Mouse (Mus musculus): ENCODE results near the gene Eef1akmt4. TPM values are rescaled to one million over a fixed set of nuclear protein-coding genes. Genes with fewer than 3 reads are reported as not detected.

Eef1akmt4 gene
- polyA plus RNA-seq, 1 experiment from 2014 or later: 31.3 TPM

DNA sequence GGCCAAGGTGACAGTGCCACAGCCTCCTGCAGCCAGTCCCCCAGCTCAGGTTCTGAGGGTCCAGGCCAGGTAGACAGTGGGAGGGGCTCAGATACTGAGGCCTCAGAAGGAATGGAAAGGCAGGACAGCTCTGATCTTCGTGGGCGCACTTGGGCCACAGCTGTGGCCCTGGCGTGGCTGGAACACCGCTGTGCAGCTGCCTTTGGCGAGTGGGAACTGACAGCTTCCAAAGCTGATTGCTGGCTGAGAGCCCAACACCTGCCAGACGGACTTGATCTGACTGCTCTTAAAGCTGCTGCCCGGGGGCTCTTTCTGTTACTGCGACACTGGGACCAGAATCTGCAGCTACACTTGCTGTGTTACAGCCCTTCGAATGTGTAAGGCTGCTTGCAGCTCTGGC, 6.7 kb upstream of the Eef1akmt4 start:
- Histone ChIP-seq H3K9me3 (replicated peaks) (no peaks in the 10 kb centered on the region), H3K4me1 (peaks cover 11% of the 10 kb centered on the region), H3K9ac (no peak overlapping the region), H3K4me3 (replicated peaks) (no peak overlapping the region), H3K27me3 (no peaks in the 10 kb centered on the region), H3K4me2 (replicated peaks) (no peak overlapping the region), H3K27ac (replicated peaks) (no peak overlapping the region), H3K36me3 (peaks cover 38% of the 10 kb centered on the region)
- ATAC-seq (ENCODE audit: insufficient number of reproducible peaks, low FRiP score, low TSS enrichment, low read depth): peak; percentile 39; the same call in 1 of the 2 replicates
- 43% methylated on average over 9 of the region's 9 CpGs for WGBS

DNA sequence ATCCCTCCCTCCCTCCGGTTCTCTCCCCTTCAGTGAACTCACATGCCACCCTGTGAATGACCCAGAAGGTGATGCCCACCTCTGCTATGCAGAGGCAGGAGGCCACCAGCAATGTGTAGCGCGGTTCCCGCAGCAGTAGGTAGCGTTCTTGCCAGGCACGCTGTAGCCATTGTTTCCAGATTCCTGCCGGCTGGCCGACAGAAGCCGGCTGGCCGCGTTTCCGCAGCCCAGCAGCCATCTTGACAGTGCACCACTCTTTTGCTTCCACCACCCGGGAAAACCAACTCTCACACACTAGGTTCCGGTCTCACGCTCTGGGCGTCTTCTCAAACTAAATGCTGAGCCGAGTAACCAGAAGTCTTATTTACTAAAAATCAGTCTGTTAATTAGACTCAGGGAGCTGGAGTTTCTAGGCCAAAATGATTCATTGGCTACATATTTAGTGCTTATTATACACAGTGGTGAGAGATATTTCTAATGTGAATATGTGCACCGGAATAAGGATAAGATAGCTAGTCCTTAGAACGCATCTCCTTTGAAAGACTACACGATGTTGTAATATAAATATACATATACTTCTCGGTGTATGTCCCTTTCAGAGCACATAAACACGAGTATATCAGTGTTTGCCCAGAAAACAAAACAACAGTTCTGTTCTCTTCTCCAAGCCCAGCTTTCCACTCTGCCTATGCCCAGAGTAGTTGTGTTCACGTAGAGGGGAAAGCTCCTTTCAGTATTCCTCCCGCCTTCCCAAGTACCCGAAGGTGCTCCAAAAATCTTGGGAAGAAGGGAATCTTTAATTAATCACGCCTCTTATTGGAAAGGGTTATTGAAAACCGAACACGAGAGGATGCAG, 664 bp upstream of the Eef1akmt4 start:
- WGBS: under 1% methylated on average over 28 of the region's 28 CpGs
- peak; percentile 61; the same call in 1 of the 2 replicates for ATAC-seq (ENCODE audit: insufficient number of reproducible peaks, low FRiP score, low TSS enrichment, low read depth)
- Histone ChIP-seq H3K4me3 (replicated peaks) (peak overlapping the region; percentile 87), H3K9ac (peak overlapping the region; percentile 80), H3K27me3 (no peaks in the 10 kb centered on the region), H3K9me3 (replicated peaks) (no peaks in the 10 kb centered on the region), H3K4me1 (peaks cover 19% of the 10 kb centered on the region), H3K4me2 (replicated peaks) (peak overlapping the region; percentile 81), H3K27ac (replicated peaks) (peak overlapping the region; percentile 79), H3K36me3 (peaks cover 21% of the 10 kb centered on the region)

DNA sequence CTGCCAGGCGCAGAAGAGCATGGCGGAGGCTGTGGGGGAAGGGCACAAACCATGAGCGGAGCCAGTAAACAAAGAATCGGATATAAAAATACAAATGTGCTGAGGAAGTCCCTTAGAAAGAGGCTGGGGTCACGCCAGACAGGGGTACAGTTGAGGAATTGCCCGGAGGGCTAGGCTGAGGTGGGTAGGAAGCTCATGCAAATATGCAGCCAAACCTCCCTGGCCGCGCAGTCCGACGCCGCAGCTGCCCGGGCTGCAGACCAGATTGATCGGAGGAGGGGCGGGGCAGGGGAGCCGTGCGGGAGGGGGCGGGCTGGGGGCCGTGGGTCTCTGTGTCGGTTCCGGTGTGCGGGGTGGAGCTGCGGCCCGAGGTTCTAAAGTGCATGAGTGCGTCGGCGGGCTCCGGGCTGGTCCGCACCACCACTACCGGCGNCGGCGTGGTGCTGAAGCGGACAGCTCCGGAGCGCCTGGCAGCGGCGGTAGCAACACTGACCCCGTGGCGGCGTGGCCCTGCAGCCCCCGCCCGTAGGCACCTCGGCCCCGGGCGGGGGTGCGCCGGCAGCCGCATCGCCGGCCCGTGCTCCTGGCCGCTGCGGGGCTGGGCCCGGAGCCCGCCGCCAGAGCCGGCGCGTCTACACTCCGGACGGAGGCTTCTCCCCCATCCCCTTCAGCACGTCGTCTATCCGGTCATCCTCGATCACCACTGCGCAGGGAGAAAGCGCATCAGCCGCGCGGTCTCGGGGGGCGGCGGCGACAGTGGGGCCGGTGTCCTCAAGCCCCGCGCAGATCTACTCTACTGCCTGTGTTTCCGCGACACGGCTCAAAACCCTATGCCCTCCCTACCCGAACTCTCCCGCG, 8.4 kb downstream of the Eef1akmt4 start:
- ATAC-seq (ENCODE audit: insufficient number of reproducible peaks, low FRiP score, low TSS enrichment, low read depth): peak; percentile 58
- peaks cover 34% of the 10 kb centered on the region for H3K4me1 ChIP-seq
- H3K27ac ChIP-seq (replicated peaks): no peak overlapping the region
- no peaks in the 10 kb centered on the region for H3K36me3 ChIP-seq
- peak overlapping the region; percentile 69 for H3K4me3 ChIP-seq (replicated peaks)
- H3K4me2 ChIP-seq (replicated peaks): peak overlapping the region; percentile 99
- H3K27me3 ChIP-seq: peaks cover 27% of the 10 kb centered on the region
- no peak overlapping the region for H3K9ac ChIP-seq
- no peaks in the 10 kb centered on the region for H3K9me3 ChIP-seq (replicated peaks)
- WGBS: 2% methylated on average over 81 of the region's 83 CpGs

- H3K9ac ChIP-seq: no peak overlapping the region
- H3K4me3 ChIP-seq (replicated peaks): peak overlapping the region; percentile 69
- H3K4me1 ChIP-seq: peaks cover 34% of the 10 kb centered on the region
- no peak for ATAC-seq (ENCODE audit: insufficient number of reproducible peaks, low FRiP score, low TSS enrichment, low read depth)
- H3K27me3 ChIP-seq: peaks cover 27% of the 10 kb centered on the region
- H3K9me3 ChIP-seq (replicated peaks): no peaks in the 10 kb centered on the region
- WGBS: 2% methylated on average over 9 of the region's 9 CpGs
- H3K4me2 ChIP-seq (replicated peaks): peak overlapping the region; percentile 99
- no peaks in the 10 kb centered on the region for H3K36me3 ChIP-seq
- no peak overlapping the region for H3K27ac ChIP-seq (replicated peaks)
Observed at GRCm38 (mm10) chr16:20620399-20620735, 9.0 kb downstream of the Eef1akmt4 start.

DNA sequence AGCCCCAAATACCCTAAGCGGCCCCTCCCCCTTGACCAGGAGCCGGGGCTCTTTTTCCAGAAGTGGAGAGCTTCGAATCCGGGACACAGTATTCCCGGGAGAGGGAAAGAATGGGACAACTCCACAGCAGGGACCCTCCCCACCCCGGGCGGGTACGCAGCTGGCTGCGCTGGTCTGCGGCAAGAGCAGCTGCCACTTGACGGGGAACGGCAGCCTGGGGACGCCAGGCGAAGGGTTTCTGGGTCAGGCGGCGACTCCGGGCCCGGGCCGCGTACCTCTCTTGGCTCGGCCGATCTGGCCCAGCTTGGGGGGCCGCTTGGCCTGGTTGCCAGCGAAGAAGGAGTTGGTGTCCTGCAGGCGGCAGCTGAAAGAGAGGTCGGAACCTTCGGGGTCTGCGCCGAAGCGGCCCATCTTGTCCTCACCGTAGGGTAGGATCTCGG, 9.4 kb downstream of the Eef1akmt4 start:
- 0% methylated on average over 32 of the region's 32 CpGs for WGBS
- peaks cover 34% of the 10 kb centered on the region for H3K4me1 ChIP-seq
- H3K9me3 ChIP-seq (replicated peaks): no peaks in the 10 kb centered on the region
- H3K4me3 ChIP-seq (replicated peaks): peak overlapping the region; percentile 69
- ATAC-seq (ENCODE audit: insufficient number of reproducible peaks, low FRiP score, low TSS enrichment, low read depth): no peak
- H3K9ac ChIP-seq: peak overlapping the region; percentile 37; the same call in 1 of the 2 replicates
- H3K36me3 ChIP-seq: no peaks in the 10 kb centered on the region
- H3K4me2 ChIP-seq (replicated peaks): peak overlapping the region; percentile 99
- H3K27me3 ChIP-seq: peaks cover 27% of the 10 kb centered on the region
- 0 out of 2 replicates have a peak overlapping the region, but pooled peaks have one; percentile 17 for H3K27ac ChIP-seq (replicated peaks)

DNA sequence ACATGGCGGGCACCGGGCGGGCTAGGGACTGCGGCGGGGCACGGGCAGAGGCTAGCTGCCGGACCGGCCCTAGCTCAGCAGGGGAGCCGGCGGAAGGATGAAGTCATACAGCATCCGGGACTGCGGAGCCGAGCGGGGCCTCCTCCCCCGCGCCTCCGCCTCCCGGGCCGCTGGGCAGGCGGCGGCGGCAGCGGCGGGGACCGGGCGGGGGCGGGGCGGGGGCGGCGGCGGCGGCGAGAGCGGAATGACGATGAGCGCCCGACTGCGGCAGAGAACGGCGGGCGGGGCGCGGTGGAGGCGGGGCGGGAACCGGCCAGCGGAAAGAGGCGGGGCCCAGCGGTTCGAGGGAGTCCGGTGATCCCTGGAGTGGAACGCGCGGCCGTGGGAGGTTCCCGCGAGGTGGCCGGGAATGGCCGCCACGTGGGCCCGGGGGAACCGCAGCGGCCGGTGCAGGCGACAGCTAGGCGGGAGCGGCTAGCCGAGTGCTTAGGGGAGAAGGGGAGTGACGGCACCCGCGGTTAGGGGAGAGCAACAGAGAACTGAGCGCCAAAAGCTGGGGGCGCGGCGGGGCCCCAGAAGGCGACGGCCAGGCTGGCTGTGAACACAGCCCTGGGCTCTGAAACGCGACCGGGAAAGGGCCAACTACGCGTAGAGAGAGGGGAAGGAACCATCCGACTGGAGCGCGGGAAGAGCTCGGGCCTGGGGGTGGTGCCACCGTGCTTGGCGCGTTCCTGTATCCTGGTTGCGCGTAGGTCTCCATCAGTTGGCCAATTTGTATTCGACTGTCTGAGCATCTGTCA, 10.0 kb downstream of the Eef1akmt4 start, which contains the start of gene Camk2n2:
Camk2n2 (minus strand) TSS at position 97 of the 800 bp plus-strand sequence.
- H3K4me2 ChIP-seq (replicated peaks): peak within 1 kb of the TSS; percentile 99
- H3K4me3 ChIP-seq (replicated peaks): peak within 1 kb of the TSS; percentile 69
- peak; percentile 59 for ATAC-seq (ENCODE audit: insufficient number of reproducible peaks, low FRiP score, low TSS enrichment, low read depth)
- H3K9me3 ChIP-seq (replicated peaks): no peaks in the 10 kb centered on the region
- peaks cover 27% of the 10 kb centered on the region for H3K27me3 ChIP-seq
- WGBS: under 1% methylated on average over 75 of the region's 92 CpGs
- H3K36me3 ChIP-seq: no peaks in the 10 kb centered on the region
- peak within 1 kb of the TSS; percentile 44; the same call in 1 of the 2 replicates for H3K27ac ChIP-seq (replicated peaks)
- H3K9ac ChIP-seq: peak within 1 kb of the TSS; percentile 37; the same call in 1 of the 2 replicates
- peaks cover 34% of the 10 kb centered on the region for H3K4me1 ChIP-seq

DNA sequence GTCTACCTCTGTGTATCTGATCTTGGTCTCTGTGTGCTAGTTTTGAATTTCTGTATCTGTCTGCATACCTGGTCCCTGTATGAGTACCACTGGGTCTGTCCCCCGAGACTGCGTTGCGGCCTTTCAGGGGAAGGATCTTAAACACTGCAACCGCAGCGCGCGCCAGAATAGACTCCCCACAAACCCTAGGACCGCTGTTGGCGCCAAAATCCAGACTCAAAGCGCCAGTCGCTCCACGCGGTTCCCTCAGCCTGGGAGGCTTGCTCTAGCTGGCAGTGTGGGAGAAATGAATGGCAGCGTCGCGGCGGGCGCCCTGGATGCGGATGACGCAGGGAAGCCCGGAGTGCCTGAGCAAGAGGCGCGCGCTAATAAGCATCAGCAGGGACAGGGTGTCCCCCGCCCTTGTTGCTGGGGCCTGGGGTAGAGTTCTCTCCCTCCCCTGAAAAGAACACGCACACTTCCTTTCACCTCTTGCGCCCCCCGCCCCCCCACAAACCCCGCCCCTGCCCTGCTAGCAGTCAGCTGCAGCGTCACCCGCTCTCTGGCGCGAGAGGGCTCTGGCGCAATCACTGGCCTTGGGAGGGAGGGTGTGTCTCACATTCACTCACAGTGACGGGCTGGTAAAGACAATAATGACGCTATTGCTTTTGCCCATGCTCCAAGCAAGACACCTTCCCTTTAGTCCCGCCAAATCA, 10.7 kb downstream of the Eef1akmt4 start:
- peak overlapping the region; percentile 99 for H3K4me2 ChIP-seq (replicated peaks)
- peak overlapping the region; percentile 37; the same call in 1 of the 2 replicates for H3K9ac ChIP-seq
- peak; percentile 49; the same call in 1 of the 2 replicates for ATAC-seq (ENCODE audit: insufficient number of reproducible peaks, low FRiP score, low TSS enrichment, low read depth)
- peaks cover 34% of the 10 kb centered on the region for H3K4me1 ChIP-seq
- H3K27ac ChIP-seq (replicated peaks): peak overlapping the region; percentile 44; the same call in 1 of the 2 replicates
- no peaks in the 10 kb centered on the region for H3K36me3 ChIP-seq
- H3K4me3 ChIP-seq (replicated peaks): peak overlapping the region; percentile 69
- 1% methylated on average over 35 of the region's 37 CpGs for WGBS
- H3K9me3 ChIP-seq (replicated peaks): no peaks in the 10 kb centered on the region
- peaks cover 27% of the 10 kb centered on the region for H3K27me3 ChIP-seq

GRCm38 (mm10) chr16:20623211-20623610, 11.8 kb downstream of the Eef1akmt4 start:
- peaks cover 28% of the 10 kb centered on the region for H3K27me3 ChIP-seq
- peaks cover 34% of the 10 kb centered on the region for H3K4me1 ChIP-seq
- 40% methylated on average over 2 of the region's 2 CpGs for WGBS
- no peaks in the 10 kb centered on the region for H3K9me3 ChIP-seq (replicated peaks)
- no peak overlapping the region for H3K27ac ChIP-seq (replicated peaks)
- no peak overlapping the region for H3K4me2 ChIP-seq (replicated peaks)
- no peak for ATAC-seq (ENCODE audit: insufficient number of reproducible peaks, low FRiP score, low TSS enrichment, low read depth)
- H3K36me3 ChIP-seq: no peaks in the 10 kb centered on the region
- H3K4me3 ChIP-seq (replicated peaks): no peak overlapping the region
- H3K9ac ChIP-seq: no peak overlapping the region

GRCm38 (mm10) chr16:20628871-20629391, 17.5 kb downstream of the Eef1akmt4 start:
- Histone ChIP-seq H3K27ac (replicated peaks) (no peak overlapping the region), H3K4me2 (replicated peaks) (peak overlapping the region; percentile 92; the same call in 1 of the 2 replicates), H3K9ac (no peak overlapping the region), H3K27me3 (peaks cover 12% of the 10 kb centered on the region; the same call in 1 of the 2 replicates), H3K9me3 (replicated peaks) (no peaks in the 10 kb centered on the region), H3K4me3 (replicated peaks) (peak overlapping the region; percentile 55), H3K4me1 (peaks cover 13% of the 10 kb centered on the region; the same call in 1 of the 2 replicates), H3K36me3 (0 out of 2 replicates have a peak, but pooled peaks cover 4% of the 10 kb centered on the region)
- ATAC-seq (ENCODE audit: insufficient number of reproducible peaks, low FRiP score, low TSS enrichment, low read depth): no peak
- WGBS: 39% methylated on average over 11 of the region's 11 CpGs

Data from embryonic facial prominence, embryonic 15.5 days (tissue).